Mouse (Mus musculus) limb, embryonic 15.5 days (tissue): ENCODE data around the gene Traf3ip1. TPM values are rescaled to one million over a fixed set of nuclear protein-coding genes. Genes with fewer than 3 reads are reported as not detected.
"Not testable (repeated sequence)": the region's sequence is repeated elsewhere in the genome, so short reads cannot be mapped to it uniquely, and the experiment has no call there.

Experiments used
- ATAC-seq: fragments of 200-750 bp; cut with Nextera tagmentation; 2 replicates; pipeline ENCODE4 v1.8.0; 2017; ENCODE audit warnings: low read depth, moderate TSS enrichment; ENCODE audit not compliant: insufficient number of reproducible peaks, low FRiP score, low TSS enrichment
- H3K27ac ChIP-seq: fragments of 300-500 bp; sonication (generic); 2 replicates; pipeline ENCODE4 v1.5.1; 2015; ENCODE audit warnings: moderate library complexity, mild to moderate bottlenecking, inconsistent platforms
- H3K27me3 ChIP-seq: fragments of 300-500 bp; sonication (generic); 2 replicates; pipeline ENCODE4 v1.6.1; 2015; ENCODE audit warnings: inconsistent platforms
- H3K36me3 ChIP-seq: fragments of 300-500 bp; sonication (generic); 2 replicates; pipeline ENCODE4 v1.6.1; 2015; ENCODE audit warnings: inconsistent platforms
- H3K4me1 ChIP-seq: fragments of 300-500 bp; sonication (generic); 2 replicates; pipeline ENCODE4 v1.6.1; 2015; ENCODE audit warnings: inconsistent platforms
- H3K4me2 ChIP-seq: fragments of 300-500 bp; sonication (generic); 2 replicates; pipeline ENCODE4 v1.6.1; 2015; ENCODE audit warnings: mild to moderate bottlenecking, inconsistent platforms
- H3K4me3 ChIP-seq: fragments of 300-500 bp; sonication (generic); 2 replicates; pipeline ENCODE4 v1.5.1; 2015; ENCODE audit warnings: mild to moderate bottlenecking, inconsistent platforms
- H3K9ac ChIP-seq: fragments of 300-500 bp; sonication (generic); 2 replicates; pipeline ENCODE4 v1.6.1; 2015; ENCODE audit warnings: inconsistent platforms
- H3K9me3 ChIP-seq: fragments of 300-500 bp; sonication (generic); 2 replicates; pipeline ENCODE4 v1.6.1; 2016; ENCODE audit warnings: inconsistent platforms
- WGBS: fragments of 180-500 bp; shearing (Covaris S2); methylation state at CpG from one replicate; pipeline ENCODE4 v1.1.7; 2015; 5-methylcytosine and 5-hydroxymethylcytosine counted together
- polyA plus RNA-seq: library from polyadenylated mRNA; unstranded; fragments of >200 nt; fragmentation: Nextera tagmentation; extraction: Ambion mirVana; gene quantifications from 2 replicates; pipeline ENCODE4 v1.2.1, GENCODE M21; 2015

Traf3ip1 gene
- polyA plus RNA-seq, 1 experiment from 2014 or later = 6.9 TPM

GRCm38 (mm10) chr1:91469888-91470419 lies 24.5 kb upstream of the Traf3ip1 start:
- Histone ChIP-seq H3K4me2 (no peak overlapping the region), H3K36me3 (no peaks in the 10 kb centered on the region), H3K9me3 (no peaks in the 10 kb centered on the region), H3K4me3 (no peak overlapping the region), H3K27me3 (no peaks in the 10 kb centered on the region), H3K9ac (no peak overlapping the region), H3K4me1 (peaks cover 4% of the 10 kb centered on the region; the same call in 1 of the 2 replicates), H3K27ac (no peak overlapping the region)
- 87% methylated on average over 4 of the region's 4 CpGs for WGBS
- no peak for ATAC-seq

- H3K36me3 ChIP-seq, H3K4me3 ChIP-seq, H3K4me2 ChIP-seq, H3K9ac ChIP-seq, H3K4me1 ChIP-seq, H3K27me3 ChIP-seq, ATAC-seq, H3K27ac ChIP-seq, H3K9me3 ChIP-seq: not testable (repeated sequence)
- WGBS = 98% methylated on average over 12 of the region's 13 CpGs
These were observed 16.3 kb upstream of the Traf3ip1 start for GRCm38 (mm10) chr1:91478145-91478544.

- no peak overlapping the region for H3K27ac ChIP-seq
- no peak overlapping the region for H3K9ac ChIP-seq
- no peak for ATAC-seq
- no peak overlapping the region for H3K4me3 ChIP-seq
- H3K4me2 ChIP-seq = no peak overlapping the region
- H3K27me3 ChIP-seq = no peaks in the 10 kb centered on the region
- WGBS = 89% methylated on average over 1 of the region's 1 CpGs
- H3K36me3 ChIP-seq = no peaks in the 10 kb centered on the region
- no peaks in the 10 kb centered on the region for H3K9me3 ChIP-seq
- H3K4me1 ChIP-seq = no peaks in the 10 kb centered on the region
These were observed 15.5 kb upstream of the Traf3ip1 start for GRCm38 (mm10) chr1:91478958-91479357.

- H3K27me3 ChIP-seq = no peaks in the 10 kb centered on the region
- no peaks in the 10 kb centered on the region for H3K4me1 ChIP-seq
- no peaks in the 10 kb centered on the region for H3K36me3 ChIP-seq
- no peak overlapping the region for H3K4me3 ChIP-seq
- H3K27ac ChIP-seq = no peak overlapping the region
- 60% methylated on average over 7 of the region's 7 CpGs for WGBS
- H3K4me2 ChIP-seq = no peak overlapping the region
- no peak overlapping the region for H3K9ac ChIP-seq
- H3K9me3 ChIP-seq = no peaks in the 10 kb centered on the region
- no peak for ATAC-seq
These were observed 11.7 kb upstream of the Traf3ip1 start for GRCm38 (mm10) chr1:91482616-91483211.

- Histone ChIP-seq H3K27me3 (no peaks in the 10 kb centered on the region), H3K4me2 (no peak overlapping the region), H3K9ac (no peak overlapping the region), H3K4me1 (no peaks in the 10 kb centered on the region), H3K36me3 (no peaks in the 10 kb centered on the region), H3K4me3 (no peak overlapping the region), H3K27ac (no peak overlapping the region), H3K9me3 (no peaks in the 10 kb centered on the region)
- ATAC-seq = 0 out of 2 replicates have a peak, but pooled peaks have one; percentile 58
- 39% methylated on average over 10 of the region's 10 CpGs for WGBS
These were observed 11.0 kb upstream of the Traf3ip1 start for GRCm38 (mm10) chr1:91483304-91484010.

GRCm38 (mm10) chr1:91484011-91484346 lies 10.5 kb upstream of the Traf3ip1 start:
- Histone ChIP-seq H3K9me3 (no peaks in the 10 kb centered on the region), H3K27ac (no peak overlapping the region), H3K36me3 (no peaks in the 10 kb centered on the region), H3K4me1 (no peaks in the 10 kb centered on the region), H3K4me3 (no peak overlapping the region), H3K4me2 (no peak overlapping the region), H3K27me3 (no peaks in the 10 kb centered on the region), H3K9ac (no peak overlapping the region)
- 75% methylated on average over 5 of the region's 5 CpGs for WGBS
- ATAC-seq = no peak

GRCm38 (mm10) chr1:91485422-91485821 lies 9.0 kb upstream of the Traf3ip1 start:
- Histone ChIP-seq H3K4me3 (no peak overlapping the region), H3K27ac (no peak overlapping the region), H3K4me2 (no peak overlapping the region), H3K27me3 (no peaks in the 10 kb centered on the region), H3K4me1 (no peaks in the 10 kb centered on the region), H3K9ac (no peak overlapping the region), H3K9me3 (no peaks in the 10 kb centered on the region), H3K36me3 (no peaks in the 10 kb centered on the region)
- 64% methylated on average over 3 of the region's 3 CpGs for WGBS
- no peak for ATAC-seq

- WGBS = 72% methylated on average over 3 of the region's 3 CpGs
- H3K27ac ChIP-seq = no peak overlapping the region
- no peak for ATAC-seq
- H3K36me3 ChIP-seq = no peaks in the 10 kb centered on the region
- no peaks in the 10 kb centered on the region for H3K9me3 ChIP-seq
- no peaks in the 10 kb centered on the region for H3K27me3 ChIP-seq
- H3K4me2 ChIP-seq = no peak overlapping the region
- H3K4me3 ChIP-seq = no peak overlapping the region
- H3K4me1 ChIP-seq = no peaks in the 10 kb centered on the region
- H3K9ac ChIP-seq = no peak overlapping the region
These were observed 8.3 kb upstream of the Traf3ip1 start for GRCm38 (mm10) chr1:91486165-91486564.

GRCm38 (mm10) chr1:91490322-91490721 lies 4.1 kb upstream of the Traf3ip1 start:
- no peak for ATAC-seq
- 43% methylated on average over 1 of the region's 1 CpGs for WGBS
- Histone ChIP-seq H3K36me3 (no peaks in the 10 kb centered on the region), H3K9me3 (no peaks in the 10 kb centered on the region), H3K4me1 (peaks cover 6% of the 10 kb centered on the region), H3K27ac (no peak overlapping the region), H3K9ac (no peak overlapping the region), H3K4me2 (no peak overlapping the region), H3K4me3 (no peak overlapping the region), H3K27me3 (no peaks in the 10 kb centered on the region; the same call in 1 of the 2 replicates)

- no peak overlapping the region for H3K4me2 ChIP-seq
- H3K9ac ChIP-seq = no peak overlapping the region
- 63% methylated on average over 2 of the region's 2 CpGs for WGBS
- H3K4me3 ChIP-seq = no peak overlapping the region
- H3K36me3 ChIP-seq = no peaks in the 10 kb centered on the region
- H3K4me1 ChIP-seq = peaks cover 14% of the 10 kb centered on the region
- H3K27ac ChIP-seq = no peak overlapping the region
- H3K9me3 ChIP-seq = no peaks in the 10 kb centered on the region
- ATAC-seq = no peak
- no peaks in the 10 kb centered on the region; the same call in 1 of the 2 replicates for H3K27me3 ChIP-seq
These were observed 1.7 kb upstream of the Traf3ip1 start for GRCm38 (mm10) chr1:91492740-91493139.

- H3K9ac ChIP-seq = 0 out of 2 replicates have a peak overlapping the region, but pooled peaks have one; percentile 4
- WGBS = 34% methylated on average over 3 of the region's 3 CpGs
- ATAC-seq = no peak
These were observed 509 bp upstream of the Traf3ip1 start for GRCm38 (mm10) chr1:91493938-91494337.

GRCm38 (mm10) chr1:91495321-91495720 lies 874 bp downstream of the Traf3ip1 start:
- peak overlapping the region; percentile 60 for H3K9ac ChIP-seq
- no peak for ATAC-seq
- H3K4me1 ChIP-seq = peaks cover 14% of the 10 kb centered on the region
- 0 out of 2 replicates have a peak, but pooled peaks cover 5% of the 10 kb centered on the region for H3K36me3 ChIP-seq
- H3K27me3 ChIP-seq = no peaks in the 10 kb centered on the region; the same call in 1 of the 2 replicates
- no peaks in the 10 kb centered on the region for H3K9me3 ChIP-seq
- peak overlapping the region; percentile 79 for H3K4me2 ChIP-seq
- H3K27ac ChIP-seq = no peak overlapping the region
- 54% methylated on average over 5 of the region's 5 CpGs for WGBS
- peak overlapping the region; percentile 89 for H3K4me3 ChIP-seq

More at GRCm38 (mm10) chr1:91493938-91494337, 509 bp upstream of the Traf3ip1 start:
- no peaks in the 10 kb centered on the region for H3K36me3 ChIP-seq
- H3K27ac ChIP-seq = no peak overlapping the region
- peak overlapping the region; percentile 79 for H3K4me2 ChIP-seq
- no peaks in the 10 kb centered on the region for H3K9me3 ChIP-seq
- H3K4me1 ChIP-seq = peaks cover 14% of the 10 kb centered on the region
- no peaks in the 10 kb centered on the region; the same call in 1 of the 2 replicates for H3K27me3 ChIP-seq
- peak overlapping the region; percentile 89 for H3K4me3 ChIP-seq
